Mouse (Mus musculus): ENCODE measurements around the gene 1700001O22Rik. TPM values are rescaled to one million over a fixed set of nuclear protein-coding genes. Genes with fewer than 3 reads are reported as not detected.

1700001O22Rik gene
- polyA plus RNA-seq, 1 experiment: 2.2 TPM

DNA sequence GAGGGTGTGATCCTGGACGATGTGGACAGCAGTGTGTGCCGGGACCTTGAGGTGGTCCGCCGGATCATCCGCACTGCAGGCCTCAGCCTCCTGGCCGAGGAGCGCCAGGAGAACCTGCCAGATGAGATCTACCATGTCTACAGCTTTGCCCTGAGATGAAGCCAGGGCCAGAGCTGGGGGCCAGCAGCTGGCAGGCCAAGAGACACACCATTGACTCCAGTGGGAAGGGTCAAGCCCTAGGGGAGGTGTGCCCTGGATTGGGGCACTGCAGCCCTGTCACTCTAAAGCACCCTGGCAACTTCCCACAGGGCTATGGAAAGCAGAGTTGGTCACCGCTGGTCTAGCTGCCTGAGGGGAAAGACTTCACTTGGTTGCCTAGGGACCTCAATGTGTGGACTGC lies 19.0 kb upstream of the 1700001O22Rik start:
- no peak for TF ChIP-seq POLR2A (IDR thresholded peaks at IDR 0.05; ENCODE audit: insufficient read depth, low read length)
- TF ChIP-seq EP300 (IDR thresholded peaks at IDR 0.05; ENCODE audit: insufficient read depth, low read depth, low read length): no peak
- TF ChIP-seq CTCF (IDR thresholded peaks at IDR 0.05; ENCODE audit: low read depth, low read length): no peak
- Histone ChIP-seq H3K27me3 (ENCODE audit: control insufficient read depth, insufficient read depth, low read length, poor library complexity, severe bottlenecking) (no peaks in the 10 kb centered on the region), H3K4me1 (ENCODE audit: control insufficient read depth, insufficient read depth, low read length) (peaks cover 2% of the 10 kb centered on the region), H3K9me3 (replicated peaks; ENCODE audit: control insufficient read depth, insufficient read depth, low read length, poor library complexity, severe bottlenecking) (no peaks in the 10 kb centered on the region), H3K4me3 (ENCODE audit: low read depth, low read length) (no peak overlapping the region), H3K27ac (ENCODE audit: insufficient read depth, low read length) (no peak overlapping the region), H3K36me3 (ENCODE audit: control insufficient read depth, insufficient read depth, low read length, poor library complexity, severe bottlenecking) (peaks cover 40% of the 10 kb centered on the region), H3K9ac (ENCODE audit: low read depth, poor library complexity, severe bottlenecking) (no peak overlapping the region)

DNA sequence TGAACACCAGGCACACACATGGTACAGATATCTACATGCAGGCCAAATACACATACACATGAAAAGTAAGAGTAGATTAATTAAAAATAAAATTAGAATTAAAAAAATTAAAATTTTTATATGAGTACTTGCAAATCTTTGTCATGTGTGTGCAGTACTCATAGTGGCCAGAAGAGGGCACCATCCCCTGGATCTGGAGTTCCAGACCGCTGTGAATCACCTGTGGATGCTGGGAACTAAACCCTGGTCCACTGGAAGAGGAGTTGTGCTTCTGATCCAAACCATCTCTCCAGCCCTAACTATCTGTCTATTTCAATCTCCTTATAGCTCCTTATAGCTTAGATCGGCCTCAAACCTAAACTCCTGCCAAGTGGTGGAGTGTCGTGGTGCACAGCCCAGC lies 17.6 kb upstream of the 1700001O22Rik start:
- no peak overlapping the region for H3K4me3 ChIP-seq (ENCODE audit: low read depth, low read length)
- no peak overlapping the region for H3K9ac ChIP-seq (ENCODE audit: low read depth, poor library complexity, severe bottlenecking)
- no peak overlapping the region for H3K27ac ChIP-seq (ENCODE audit: insufficient read depth, low read length)
- TF ChIP-seq POLR2A (IDR thresholded peaks at IDR 0.05; ENCODE audit: insufficient read depth, low read length) (no peak), CTCF (IDR thresholded peaks at IDR 0.05; ENCODE audit: low read depth, low read length) (peak; percentile 64), EP300 (IDR thresholded peaks at IDR 0.05; ENCODE audit: insufficient read depth, low read depth, low read length) (no peak)
- H3K36me3 ChIP-seq (ENCODE audit: control insufficient read depth, insufficient read depth, low read length, poor library complexity, severe bottlenecking): peaks cover 37% of the 10 kb centered on the region
- H3K27me3 ChIP-seq (ENCODE audit: control insufficient read depth, insufficient read depth, low read length, poor library complexity, severe bottlenecking): no peaks in the 10 kb centered on the region
- H3K4me1 ChIP-seq (ENCODE audit: control insufficient read depth, insufficient read depth, low read length): peaks cover 6% of the 10 kb centered on the region
- no peaks in the 10 kb centered on the region for H3K9me3 ChIP-seq (replicated peaks; ENCODE audit: control insufficient read depth, insufficient read depth, low read length, poor library complexity, severe bottlenecking)

DNA sequence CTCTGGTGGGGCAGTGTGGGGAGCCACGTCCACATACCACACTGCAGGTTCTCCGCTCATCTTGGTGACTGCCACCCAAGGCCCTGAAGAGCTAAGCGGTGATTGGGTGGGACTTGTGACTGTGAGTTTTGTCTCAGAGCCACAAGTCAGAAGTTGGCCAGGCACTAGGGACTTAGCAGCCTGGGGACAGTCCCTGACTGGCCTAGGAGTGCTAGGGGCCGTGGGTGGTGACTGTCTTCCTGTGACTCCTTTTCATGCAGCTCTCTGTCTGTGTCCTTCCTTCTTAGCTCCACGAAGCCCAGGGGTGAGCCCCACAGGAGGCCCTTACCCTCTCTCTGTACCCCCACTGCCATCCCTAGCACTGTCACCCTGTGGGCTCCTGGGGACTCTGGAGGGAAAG lies 16.4 kb upstream of the 1700001O22Rik start:
- Histone ChIP-seq H3K27me3 (ENCODE audit: control insufficient read depth, insufficient read depth, low read length, poor library complexity, severe bottlenecking) (no peaks in the 10 kb centered on the region), H3K36me3 (ENCODE audit: control insufficient read depth, insufficient read depth, low read length, poor library complexity, severe bottlenecking) (peaks cover 34% of the 10 kb centered on the region), H3K27ac (ENCODE audit: insufficient read depth, low read length) (no peak overlapping the region), H3K9ac (ENCODE audit: low read depth, poor library complexity, severe bottlenecking) (no peak overlapping the region), H3K4me3 (ENCODE audit: low read depth, low read length) (no peak overlapping the region), H3K9me3 (replicated peaks; ENCODE audit: control insufficient read depth, insufficient read depth, low read length, poor library complexity, severe bottlenecking) (no peaks in the 10 kb centered on the region), H3K4me1 (ENCODE audit: control insufficient read depth, insufficient read depth, low read length) (peaks cover 11% of the 10 kb centered on the region)
- no peak for TF ChIP-seq CTCF (IDR thresholded peaks at IDR 0.05; ENCODE audit: low read depth, low read length)
- no peak for TF ChIP-seq EP300 (IDR thresholded peaks at IDR 0.05; ENCODE audit: insufficient read depth, low read depth, low read length)
- TF ChIP-seq POLR2A (IDR thresholded peaks at IDR 0.05; ENCODE audit: insufficient read depth, low read length): no peak

DNA sequence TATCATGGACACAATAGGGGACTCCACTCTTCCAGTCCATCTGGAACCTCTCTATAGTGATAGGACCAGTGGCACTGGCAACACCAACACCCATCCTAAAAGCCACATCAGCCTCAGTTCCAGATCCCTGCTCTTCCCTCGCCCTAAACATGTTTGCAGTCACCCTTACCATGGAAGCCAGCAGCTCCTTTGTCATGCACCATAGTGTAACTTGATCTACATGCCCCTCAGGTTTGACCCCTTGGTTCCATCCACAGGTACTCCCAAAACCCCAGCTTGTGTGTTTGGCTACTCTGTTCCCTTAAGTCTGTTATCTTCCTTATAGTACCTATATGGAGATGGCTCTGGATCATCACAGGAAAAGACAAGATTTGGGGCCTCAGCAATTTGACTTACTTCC lies 12.9 kb upstream of the 1700001O22Rik start:
- H3K27ac ChIP-seq (ENCODE audit: insufficient read depth, low read length): no peak overlapping the region
- H3K36me3 ChIP-seq (ENCODE audit: control insufficient read depth, insufficient read depth, low read length, poor library complexity, severe bottlenecking): peaks cover 28% of the 10 kb centered on the region
- no peak overlapping the region for H3K9ac ChIP-seq (ENCODE audit: low read depth, poor library complexity, severe bottlenecking)
- no peak for TF ChIP-seq POLR2A (IDR thresholded peaks at IDR 0.05; ENCODE audit: insufficient read depth, low read length)
- TF ChIP-seq EP300 (IDR thresholded peaks at IDR 0.05; ENCODE audit: insufficient read depth, low read depth, low read length): no peak
- no peak for TF ChIP-seq CTCF (IDR thresholded peaks at IDR 0.05; ENCODE audit: low read depth, low read length)
- H3K4me3 ChIP-seq (ENCODE audit: low read depth, low read length): no peak overlapping the region
- H3K27me3 ChIP-seq (ENCODE audit: control insufficient read depth, insufficient read depth, low read length, poor library complexity, severe bottlenecking): no peaks in the 10 kb centered on the region
- H3K9me3 ChIP-seq (replicated peaks; ENCODE audit: control insufficient read depth, insufficient read depth, low read length, poor library complexity, severe bottlenecking): peaks cover 2% of the 10 kb centered on the region; the same call in 1 of the 2 replicates
- peaks cover 11% of the 10 kb centered on the region for H3K4me1 ChIP-seq (ENCODE audit: control insufficient read depth, insufficient read depth, low read length)

DNA sequence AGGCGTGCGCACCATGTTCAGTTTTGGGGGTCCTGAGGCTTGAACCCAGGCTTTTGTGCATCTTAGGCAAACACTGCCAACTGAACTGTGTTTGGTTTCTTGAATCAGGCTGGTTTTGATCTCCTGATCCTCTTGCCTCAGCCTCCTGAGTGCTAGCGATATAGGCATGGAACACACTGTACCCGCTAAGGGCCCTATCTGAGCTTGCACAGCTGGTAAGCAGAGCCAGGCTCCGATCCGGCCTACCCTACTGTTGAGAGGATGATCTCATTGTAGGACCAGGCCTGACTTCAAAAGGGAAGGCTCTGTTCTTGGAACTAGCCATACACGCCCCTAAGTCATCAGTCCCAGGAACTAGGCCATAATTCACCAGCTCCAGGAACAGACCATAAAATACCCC lies 7.1 kb upstream of the 1700001O22Rik start:
- no peak overlapping the region for H3K4me3 ChIP-seq (ENCODE audit: low read depth, low read length)
- peaks cover 2% of the 10 kb centered on the region; the same call in 1 of the 2 replicates for H3K9me3 ChIP-seq (replicated peaks; ENCODE audit: control insufficient read depth, insufficient read depth, low read length, poor library complexity, severe bottlenecking)
- no peak overlapping the region for H3K9ac ChIP-seq (ENCODE audit: low read depth, poor library complexity, severe bottlenecking)
- TF ChIP-seq CTCF (IDR thresholded peaks at IDR 0.05; ENCODE audit: low read depth, low read length) (no peak), EP300 (IDR thresholded peaks at IDR 0.05; ENCODE audit: insufficient read depth, low read depth, low read length) (no peak), POLR2A (IDR thresholded peaks at IDR 0.05; ENCODE audit: insufficient read depth, low read length) (no peak)
- H3K36me3 ChIP-seq (ENCODE audit: control insufficient read depth, insufficient read depth, low read length, poor library complexity, severe bottlenecking): peaks cover 28% of the 10 kb centered on the region
- H3K27ac ChIP-seq (ENCODE audit: insufficient read depth, low read length): no peak overlapping the region
- peaks cover 4% of the 10 kb centered on the region for H3K4me1 ChIP-seq (ENCODE audit: control insufficient read depth, insufficient read depth, low read length)
- H3K27me3 ChIP-seq (ENCODE audit: control insufficient read depth, insufficient read depth, low read length, poor library complexity, severe bottlenecking): no peaks in the 10 kb centered on the region

DNA sequence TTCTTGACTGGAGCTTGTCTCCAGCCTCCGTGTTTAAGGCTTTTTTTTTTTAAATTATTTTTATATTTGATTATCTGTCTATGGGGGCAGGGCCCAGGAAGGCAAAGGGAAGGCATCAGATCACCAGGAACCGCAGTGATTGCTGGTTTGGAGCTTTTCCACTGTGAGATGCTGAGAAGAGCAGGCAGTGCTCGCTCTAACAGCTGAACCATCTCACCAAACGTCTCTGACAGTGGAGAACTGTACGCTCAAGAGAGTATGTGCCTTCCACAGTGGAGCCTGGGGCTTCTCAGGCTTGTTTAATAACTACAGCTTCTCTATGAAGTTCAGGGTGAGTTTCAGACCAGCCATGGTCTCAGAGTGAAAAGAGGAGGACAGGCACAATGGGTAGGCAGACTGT lies 6.0 kb upstream of the 1700001O22Rik start:
- H3K4me1 ChIP-seq (ENCODE audit: control insufficient read depth, insufficient read depth, low read length): peaks cover 2% of the 10 kb centered on the region
- H3K36me3 ChIP-seq (ENCODE audit: control insufficient read depth, insufficient read depth, low read length, poor library complexity, severe bottlenecking): peaks cover 23% of the 10 kb centered on the region
- H3K27ac ChIP-seq (ENCODE audit: insufficient read depth, low read length): no peak overlapping the region
- no peaks in the 10 kb centered on the region for H3K27me3 ChIP-seq (ENCODE audit: control insufficient read depth, insufficient read depth, low read length, poor library complexity, severe bottlenecking)
- no peak for TF ChIP-seq EP300 (IDR thresholded peaks at IDR 0.05; ENCODE audit: insufficient read depth, low read depth, low read length)
- TF ChIP-seq CTCF (IDR thresholded peaks at IDR 0.05; ENCODE audit: low read depth, low read length): no peak
- no peak for TF ChIP-seq POLR2A (IDR thresholded peaks at IDR 0.05; ENCODE audit: insufficient read depth, low read length)
- H3K9ac ChIP-seq (ENCODE audit: low read depth, poor library complexity, severe bottlenecking): no peak overlapping the region
- H3K4me3 ChIP-seq (ENCODE audit: low read depth, low read length): peak overlapping the region; percentile 19; the same call in 1 of the 2 replicates
- H3K9me3 ChIP-seq (replicated peaks; ENCODE audit: control insufficient read depth, insufficient read depth, low read length, poor library complexity, severe bottlenecking): peaks cover 2% of the 10 kb centered on the region; the same call in 1 of the 2 replicates
